Mouse (Mus musculus) forebrain, embryonic 14.5 days (tissue): ENCODE data around the gene Lsm3. TPM values are rescaled to one million over a fixed set of nuclear protein-coding genes. Genes with fewer than 3 reads are reported as not detected.
A peak's percentile ranks its signal among the peaks of the same experiment; 100 is the strongest.

ENCODE experiments used
- ATAC-seq: fragments of 200-750 bp; cut with Nextera tagmentation; 2 replicates; pipeline ENCODE4 v1.8.0; 2017; ENCODE audit warnings: mild to moderate bottlenecking, moderate library complexity
- DNase-seq: peaks from one replicate; pipeline ENCODE4 v3.0.0-alpha.2; 2015; ENCODE audit warnings: low spot score
- H3K27ac ChIP-seq: fragments of 300-500 bp; sonication (generic); 2 replicates; pipeline ENCODE4 v1.5.1; 2014; ENCODE audit warnings: low read depth, mild to moderate bottlenecking, control low read depth, low read length, moderate library complexity
- H3K27me3 ChIP-seq: fragments of 300-500 bp; sonication (generic); replicated peaks from 2 replicates; pipeline ENCODE4 v1.6.1; 2014; ENCODE audit warnings: low read length, control low read depth, mixed read lengths; ENCODE audit not compliant: control insufficient read depth, insufficient read depth
- H3K36me3 ChIP-seq: fragments of 300-500 bp; sonication (generic); 2 replicates; pipeline ENCODE4 v1.6.1; 2014; ENCODE audit warnings: low read length, control low read depth; ENCODE audit not compliant: control insufficient read depth, insufficient read depth
- H3K4me1 ChIP-seq: fragments of 300-500 bp; sonication (generic); 2 replicates; pipeline ENCODE4 v1.6.1; 2014; ENCODE audit warnings: antibody characterized with exemption, low read length, control low read depth; ENCODE audit not compliant: control insufficient read depth, insufficient read depth
- H3K4me2 ChIP-seq: fragments of 300-500 bp; sonication (generic); 2 replicates; pipeline ENCODE4 v1.6.1; 2014; ENCODE audit warnings: mild to moderate bottlenecking, control low read depth, low read length
- H3K4me3 ChIP-seq: fragments of 300-500 bp; sonication (generic); 2 replicates; pipeline ENCODE4 v1.5.1; 2014; ENCODE audit warnings: low read depth, low read length, control low read depth
- H3K9ac ChIP-seq: fragments of 300-500 bp; sonication (generic); 2 replicates; pipeline ENCODE4 v1.6.1; 2014; ENCODE audit warnings: mild to moderate bottlenecking, low read length, control low read depth, moderate library complexity
- H3K9me3 ChIP-seq: fragments of 300-500 bp; sonication (generic); replicated peaks from 2 replicates; pipeline ENCODE4 v1.6.1; 2016; ENCODE audit warnings: low read length, control low read depth, mixed read lengths; ENCODE audit not compliant: control insufficient read depth
- WGBS: fragments of 180-500 bp; shearing (Covaris S2); extraction: QIAGEN DNeasy Blood & Tissue Kit; methylation state at CpG from one replicate; pipeline ENCODE4 v1.1.7; 2014; 5-methylcytosine and 5-hydroxymethylcytosine counted together
- polyA plus RNA-seq: library from polyadenylated mRNA; unstranded; fragments of >200 nt; fragmentation: Nextera tagmentation; extraction: Ambion mirVana; gene quantifications from 2 replicates; pipeline ENCODE4 v1.2.1, GENCODE M21; 2014

The Lsm3 gene
- polyA plus RNA-seq, 1 experiment from 2014 or later, result 264 TPM

- WGBS, result 67% methylated on average over 1 of the region's 1 CpGs
- no peak for DNase-seq
These were observed 42.8 kb downstream of the Lsm3 start for GRCm38 (mm10) chr6:91558565-91558964.

GRCm38 (mm10) chr6:91559371-91559770 is 43.6 kb downstream of the Lsm3 start:
- Histone ChIP-seq H3K36me3 (no peaks in the 10 kb centered on the region), H3K9ac (no peak overlapping the region), H3K9me3 (no peaks in the 10 kb centered on the region), H3K27me3 (no peaks in the 10 kb centered on the region), H3K4me2 (no peak overlapping the region), H3K4me3 (no peak overlapping the region), H3K27ac (no peak overlapping the region), H3K4me1 (no peaks in the 10 kb centered on the region)
- ATAC-seq, result no peak
- peak; percentile 30 for DNase-seq
- WGBS, result 71% methylated on average over 4 of the region's 4 CpGs

More at GRCm38 (mm10) chr6:91558565-91558964, 42.8 kb downstream of the Lsm3 start:
- no peak overlapping the region for H3K27ac ChIP-seq
- no peaks in the 10 kb centered on the region for H3K9me3 ChIP-seq
- H3K36me3 ChIP-seq, result no peaks in the 10 kb centered on the region
- H3K4me3 ChIP-seq, result no peak overlapping the region
- H3K4me2 ChIP-seq, result no peak overlapping the region
- H3K4me1 ChIP-seq, result no peaks in the 10 kb centered on the region
- no peak overlapping the region for H3K9ac ChIP-seq
- no peaks in the 10 kb centered on the region for H3K27me3 ChIP-seq
- ATAC-seq, result no peak

GRCm38 (mm10) chr6:91560186-91560585 is 44.5 kb downstream of the Lsm3 start:
- Histone ChIP-seq H3K27me3 (no peaks in the 10 kb centered on the region), H3K9me3 (no peaks in the 10 kb centered on the region), H3K36me3 (no peaks in the 10 kb centered on the region), H3K4me1 (no peaks in the 10 kb centered on the region), H3K4me3 (no peak overlapping the region), H3K4me2 (no peak overlapping the region), H3K9ac (no peak overlapping the region), H3K27ac (no peak overlapping the region)
- DNase-seq (no peak), ATAC-seq (no peak)
- 93% methylated on average over 3 of the region's 3 CpGs for WGBS

DNA sequence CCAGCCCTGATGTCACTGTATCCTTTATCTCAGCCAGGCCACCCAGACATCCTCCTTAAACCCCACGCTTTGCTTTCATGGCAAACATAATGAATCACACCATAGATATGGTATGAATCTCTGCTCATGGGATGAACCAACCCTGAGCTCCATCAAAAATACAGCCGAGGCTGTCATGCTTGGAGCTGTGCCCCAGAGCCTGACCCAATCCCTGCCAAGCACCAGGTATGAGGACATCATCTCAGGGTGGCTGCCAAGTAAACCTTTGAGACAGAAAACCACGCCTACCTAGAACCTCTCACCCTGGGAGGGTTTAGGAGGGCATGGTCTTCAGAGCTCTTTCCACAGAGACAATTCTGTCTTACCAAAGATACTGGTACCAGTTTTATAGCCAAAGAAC is 47.3 kb downstream of the Lsm3 start:
- H3K27me3 ChIP-seq, result no peaks in the 10 kb centered on the region
- H3K27ac ChIP-seq, result no peak overlapping the region
- no peaks in the 10 kb centered on the region for H3K9me3 ChIP-seq
- no peak overlapping the region for H3K4me3 ChIP-seq
- no peak overlapping the region for H3K9ac ChIP-seq
- 87% methylated on average over 3 of the region's 3 CpGs for WGBS
- H3K36me3 ChIP-seq, result no peaks in the 10 kb centered on the region
- no peak for ATAC-seq
- H3K4me1 ChIP-seq, result no peaks in the 10 kb centered on the region
- H3K4me2 ChIP-seq, result no peak overlapping the region
- DNase-seq, result no peak

DNA sequence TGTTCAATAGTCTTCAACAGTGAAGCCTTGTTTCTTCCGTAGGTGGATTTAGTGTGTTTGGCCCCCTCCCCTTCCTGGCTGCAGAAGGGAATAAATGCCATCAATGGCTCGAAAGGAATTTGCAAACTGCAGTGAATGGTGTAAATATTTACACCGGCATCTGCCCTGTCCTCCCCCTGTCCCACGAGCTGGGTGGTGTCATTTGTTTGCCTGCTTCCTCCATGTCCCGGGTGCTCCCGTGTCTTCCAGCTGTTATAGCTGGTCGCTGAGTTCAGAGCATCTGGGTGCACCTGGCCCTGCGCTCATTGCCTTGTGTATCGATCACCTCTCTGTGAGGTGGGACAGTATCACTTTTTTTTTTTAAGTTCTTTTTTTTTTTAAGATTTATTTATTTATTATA is 50.7 kb downstream of the Lsm3 start:
- H3K9me3 ChIP-seq, result no peaks in the 10 kb centered on the region
- 83% methylated on average over 9 of the region's 9 CpGs for WGBS
- no peak overlapping the region for H3K9ac ChIP-seq
- H3K4me3 ChIP-seq, result no peak overlapping the region
- ATAC-seq (no peak), DNase-seq (no peak)
- H3K4me2 ChIP-seq, result no peak overlapping the region
- no peaks in the 10 kb centered on the region for H3K27me3 ChIP-seq
- no peak overlapping the region for H3K27ac ChIP-seq
- no peaks in the 10 kb centered on the region for H3K4me1 ChIP-seq
- no peaks in the 10 kb centered on the region for H3K36me3 ChIP-seq

Other genes starting within 250 kb of the Lsm3 start
- gene Wnt7a, start 104.6 kb upstream of the Lsm3 start, polyA plus RNA-seq, result 19.7 and 19.9 TPM in 2 replicates
- 30.3 and 34.8 TPM in 2 replicates for gene Chchd4, start 42.4 kb upstream of the Lsm3 start, polyA plus RNA-seq
- gene Tmem43, start 42.2 kb upstream of the Lsm3 start, polyA plus RNA-seq, result 55.5 and 63.0 TPM in 2 replicates
- 17.5 and 19.7 TPM in 2 replicates for gene Xpc, start within 50 bp of the Lsm3 start, polyA plus RNA-seq
- gene Slc6a6, start 168.1 kb downstream of the Lsm3 start, polyA plus RNA-seq, result 45.6 and 71.7 TPM in 2 replicates